Mouse (Mus musculus): Measurements from ENCODE around the gene Syt11.
"Not testable (repeated sequence)": the region's sequence is repeated elsewhere in the genome, so short reads cannot be mapped to it uniquely, and the experiment has no call there.

Syt11 gene

DNA sequence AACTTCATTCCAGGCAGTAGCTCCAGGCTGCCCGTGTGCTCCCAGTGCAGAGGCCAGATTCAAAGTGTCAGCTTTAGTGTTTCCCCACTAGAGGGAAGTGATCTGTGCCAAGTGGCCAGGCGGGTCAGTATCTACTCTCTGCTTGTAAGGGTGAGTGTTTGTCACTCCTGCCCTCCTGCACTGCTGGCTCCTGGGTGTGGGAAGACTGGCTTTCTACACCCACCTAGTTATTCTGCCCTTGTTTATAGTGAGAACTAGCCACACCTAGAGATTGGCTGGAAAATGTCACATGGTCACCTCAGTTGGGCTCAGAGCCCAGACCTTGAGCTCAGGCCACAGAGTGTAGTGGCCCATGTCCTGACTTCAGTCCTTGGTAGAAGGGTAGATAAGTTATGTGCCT lies 55.9 kb downstream of the Syt11 start:
- DNase-seq, result no peak

DNA sequence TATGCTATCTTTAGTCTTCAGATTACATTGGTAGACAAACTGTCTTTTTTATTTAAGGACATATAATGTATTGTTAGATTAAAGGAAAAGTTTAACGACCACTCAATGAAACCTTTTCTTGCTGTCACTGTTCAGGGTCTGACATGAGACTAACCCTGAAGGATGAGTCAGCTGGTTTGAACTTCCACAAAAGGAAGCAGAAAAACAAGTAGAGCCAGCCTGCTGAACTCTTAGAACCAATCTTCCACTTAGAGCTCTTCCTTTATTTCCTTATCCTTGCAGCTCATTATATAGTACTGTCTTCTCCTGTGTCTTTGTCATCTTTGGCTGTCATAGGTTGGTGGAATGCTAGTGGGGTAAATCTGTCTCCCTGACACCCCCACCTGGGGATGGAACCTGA lies 57.1 kb downstream of the Syt11 start:
- DNase-seq, result no peak

DNA sequence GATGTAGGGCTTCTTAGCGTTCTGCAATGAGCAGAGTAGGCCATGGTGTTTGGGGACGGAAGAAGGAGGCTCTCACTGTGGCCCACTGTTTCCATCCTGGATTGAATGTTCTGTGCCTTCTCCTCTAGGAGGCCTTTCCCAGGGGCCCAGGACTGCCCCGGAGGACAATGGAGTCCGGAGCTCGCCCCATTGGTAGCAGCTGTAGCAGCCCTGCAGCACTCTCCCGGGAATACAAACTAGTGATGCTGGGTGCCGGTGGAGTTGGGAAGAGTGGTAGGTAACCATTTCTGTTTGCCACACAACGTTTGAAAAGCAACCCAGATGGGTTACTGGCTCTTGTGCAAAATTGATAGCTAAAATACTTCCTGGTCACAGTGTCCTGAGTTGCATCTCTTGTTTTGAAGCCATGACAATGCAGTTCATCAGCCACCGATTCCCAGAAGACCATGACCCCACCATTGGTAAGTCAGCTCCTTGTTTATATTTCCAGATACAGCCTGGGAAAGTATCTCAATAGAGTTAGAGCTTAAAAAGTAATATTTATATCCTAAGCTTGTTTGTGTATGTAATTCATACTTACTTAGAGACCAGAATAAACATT lies 57.7 kb downstream of the Syt11 start:
- DNase-seq, result peak in 1 of 2 experiments; percentile 24

DNA sequence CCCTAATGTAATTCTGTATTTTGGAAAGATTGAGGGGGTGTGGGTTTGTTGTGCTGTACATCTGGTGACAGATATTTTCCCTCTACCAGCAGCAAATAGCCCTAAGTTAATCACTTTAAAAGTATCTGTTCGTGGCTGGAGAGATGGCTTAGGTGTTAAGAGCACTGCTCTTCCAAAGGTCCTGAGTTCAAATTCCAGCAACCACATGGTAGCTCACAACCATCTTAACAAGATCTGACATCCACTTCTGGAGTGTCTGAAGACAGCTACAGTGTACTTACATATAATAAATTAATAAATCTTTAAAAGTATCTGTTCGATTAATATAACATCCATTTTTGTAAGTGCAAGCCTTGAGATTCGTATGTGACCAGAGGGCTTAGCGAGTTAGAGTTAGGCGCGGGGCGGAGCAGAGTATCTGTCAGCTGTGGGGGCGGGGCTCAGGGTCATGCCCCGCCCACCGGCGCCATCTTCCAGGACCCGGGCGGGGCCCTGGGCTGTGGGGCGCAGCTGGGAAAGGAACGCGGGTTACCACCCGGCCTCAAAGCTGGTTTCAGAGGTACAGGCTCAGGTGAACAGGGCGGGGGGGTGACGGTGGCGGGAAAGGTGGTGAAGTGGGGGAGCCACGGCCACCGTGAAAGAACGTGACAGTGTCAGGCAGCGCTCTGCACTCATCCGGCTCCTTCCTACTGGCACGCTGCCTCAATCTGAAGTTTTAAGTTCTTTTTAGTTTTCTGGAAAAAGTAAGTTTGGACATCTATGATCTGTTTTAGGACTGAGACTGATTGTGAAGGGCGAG lies 58.4 kb downstream of the Syt11 start, which contains the start of gene Rit1:
Rit1 (plus strand) TSS at position 440 of the 799 bp plus-strand sequence.
- peak; percentile 84 to 89 for DNase-seq

DNA sequence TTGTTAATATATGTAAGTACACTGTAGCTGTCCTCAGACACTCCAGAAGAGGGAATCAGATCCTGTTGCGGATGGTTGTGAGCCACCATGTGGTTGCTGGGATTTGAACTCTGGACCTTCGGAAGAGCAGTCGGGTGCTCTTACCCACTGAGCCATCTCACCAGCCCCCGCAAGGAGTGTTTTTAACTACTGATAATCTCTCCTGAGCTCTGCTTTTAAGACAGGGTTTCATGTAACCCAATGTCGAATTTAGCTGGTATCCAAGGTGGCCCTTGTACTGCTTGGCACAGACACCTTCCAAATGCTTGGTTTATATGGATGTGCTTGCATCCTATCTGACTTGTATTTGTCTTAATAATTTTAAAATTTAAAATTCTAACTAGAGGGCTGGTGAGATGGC lies 59.2 kb downstream of the Syt11 start:
- DNase-seq, result not testable (repeated sequence)

DNA sequence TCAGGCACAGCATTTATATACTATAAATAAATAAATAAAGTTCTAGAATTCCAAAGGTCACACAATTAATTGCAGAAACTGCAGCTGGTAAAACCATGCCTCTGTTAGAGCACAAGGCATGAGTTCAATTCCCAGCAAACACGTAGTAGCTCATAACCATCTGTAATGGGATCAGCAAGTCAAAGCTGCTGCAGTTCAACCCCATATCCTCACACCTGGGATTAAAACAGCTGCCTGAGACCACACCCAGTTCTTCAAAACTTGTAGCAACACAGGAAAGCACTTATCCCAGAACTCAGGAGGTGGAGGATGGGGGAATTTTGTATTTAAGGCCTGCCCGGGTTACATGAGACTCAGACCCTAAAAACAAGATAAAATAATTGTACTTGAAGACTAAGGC lies 60.2 kb downstream of the Syt11 start:
- DNase-seq, result no peak

DNA sequence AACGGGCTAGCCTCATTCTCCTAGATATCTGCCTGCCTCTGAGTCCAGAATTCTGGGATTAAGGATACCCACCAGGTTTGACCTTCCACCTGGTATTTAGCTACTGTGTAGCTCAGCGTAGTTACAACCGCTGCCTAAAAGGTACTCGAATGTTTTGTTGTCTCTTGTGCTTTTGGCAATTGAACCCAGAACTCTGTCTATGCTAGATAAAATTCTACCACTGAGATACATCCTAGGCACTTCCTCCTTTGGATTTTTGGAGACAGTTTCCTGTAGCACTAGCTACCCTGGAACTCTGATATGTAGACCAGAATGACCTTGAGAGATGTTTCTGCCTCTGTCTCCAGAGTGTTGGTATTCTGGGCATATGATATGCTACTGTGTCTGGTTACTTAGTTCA lies 61.3 kb downstream of the Syt11 start:
- DNase-seq, result no peak

DNA sequence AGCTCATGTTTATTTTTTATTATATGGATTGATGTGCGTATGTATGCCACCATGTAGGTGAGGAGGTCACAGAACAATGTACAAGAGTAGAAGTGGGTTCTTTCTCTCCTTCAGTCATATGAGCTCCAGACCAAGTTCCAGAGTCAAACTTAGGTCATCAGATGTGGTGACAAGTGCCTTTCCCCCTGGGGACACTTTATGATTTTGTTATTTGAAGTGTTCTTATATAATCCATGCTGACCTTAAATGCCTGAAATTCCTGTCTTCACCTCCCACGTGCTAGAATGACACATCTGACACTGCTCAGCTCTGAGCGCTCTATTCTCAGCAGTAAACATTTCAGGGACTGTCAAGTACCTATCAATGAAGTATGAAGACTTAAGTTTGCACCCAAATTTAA lies 73.7 kb downstream of the Syt11 start:
- no peak for DNase-seq

DNA sequence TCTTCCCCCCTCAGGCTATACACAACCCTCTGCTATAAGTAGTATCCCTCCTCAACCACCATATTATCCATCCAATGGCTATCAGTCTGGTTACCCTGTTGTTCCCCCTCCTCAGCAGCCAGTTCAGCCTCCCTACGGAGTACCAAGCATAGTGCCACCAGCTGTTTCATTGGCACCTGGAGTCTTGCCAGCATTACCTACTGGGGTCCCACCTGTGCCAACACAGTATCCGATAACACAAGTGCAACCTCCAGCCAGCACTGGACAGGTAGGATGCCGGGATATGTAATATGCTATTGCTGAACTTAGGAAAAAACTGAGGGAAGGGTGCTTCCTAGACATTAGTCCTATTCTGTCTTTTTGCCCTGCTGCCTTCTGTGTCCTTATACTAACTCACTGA lies 74.7 kb downstream of the Syt11 start:
- no peak for DNase-seq

DNA sequence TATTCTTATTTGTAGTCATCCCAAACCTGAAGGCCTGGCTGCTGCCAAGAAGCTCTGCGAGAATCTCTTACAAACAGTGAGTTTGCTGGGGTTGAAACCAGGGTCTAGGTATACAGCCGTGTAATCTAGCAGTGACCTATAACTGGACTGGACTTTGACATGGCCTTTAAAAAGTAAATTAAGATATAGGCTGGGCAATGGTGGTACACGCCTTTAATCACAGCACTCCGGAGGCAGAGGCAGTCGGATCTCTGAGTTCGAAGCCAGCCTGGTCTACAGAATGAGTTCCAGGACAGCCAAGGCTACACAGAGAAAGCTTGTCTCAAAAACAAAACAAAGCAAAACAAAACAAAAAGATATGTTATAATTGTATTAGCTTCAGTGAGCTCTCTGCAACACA lies 76.1 kb downstream of the Syt11 start:
- DNase-seq, result no peak

DNA sequence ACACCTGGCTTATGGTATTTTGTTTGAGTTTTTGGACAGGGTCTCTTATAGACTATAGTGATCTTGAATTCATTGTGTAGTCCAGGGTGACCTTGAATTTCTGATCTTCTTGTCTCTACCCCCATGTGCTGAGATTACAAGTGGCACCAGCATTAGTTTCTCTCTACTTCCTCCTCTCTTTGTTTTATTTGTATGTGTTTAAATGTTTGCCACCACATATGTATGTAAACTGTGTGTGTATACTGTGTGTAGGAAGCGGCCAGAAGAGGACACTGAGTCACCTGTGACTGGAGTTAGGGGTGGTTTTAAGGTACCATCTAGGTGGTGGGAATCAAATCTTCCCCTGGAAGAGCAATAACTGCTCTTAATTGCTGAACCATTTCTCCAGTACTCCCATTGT lies 76.9 kb downstream of the Syt11 start:
- DNase-seq, result no peak

DNA sequence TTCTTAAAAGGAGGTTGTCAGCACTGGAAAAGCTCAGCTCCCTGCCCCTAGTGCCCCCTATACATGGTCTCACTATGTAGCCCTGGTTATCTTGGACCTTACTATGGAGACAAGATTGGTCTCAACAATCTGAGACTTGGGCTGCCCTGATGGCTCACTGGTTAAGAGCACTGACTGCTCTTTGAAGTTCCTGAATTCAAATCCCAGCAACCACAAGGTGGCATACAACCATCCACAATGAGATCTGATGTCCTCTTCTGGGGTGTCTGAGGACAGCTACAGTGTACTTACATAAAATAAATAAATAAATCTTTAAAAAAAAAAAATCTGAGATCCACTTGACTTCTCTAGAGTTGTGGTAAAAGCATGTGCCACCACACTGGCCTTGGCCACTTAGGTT lies 79.4 kb downstream of the Syt11 start:
- DNase-seq, result no peak
